Comparison of ENCODE assay signal across 10 mouse cellular contexts in the genomic region with DNA sequence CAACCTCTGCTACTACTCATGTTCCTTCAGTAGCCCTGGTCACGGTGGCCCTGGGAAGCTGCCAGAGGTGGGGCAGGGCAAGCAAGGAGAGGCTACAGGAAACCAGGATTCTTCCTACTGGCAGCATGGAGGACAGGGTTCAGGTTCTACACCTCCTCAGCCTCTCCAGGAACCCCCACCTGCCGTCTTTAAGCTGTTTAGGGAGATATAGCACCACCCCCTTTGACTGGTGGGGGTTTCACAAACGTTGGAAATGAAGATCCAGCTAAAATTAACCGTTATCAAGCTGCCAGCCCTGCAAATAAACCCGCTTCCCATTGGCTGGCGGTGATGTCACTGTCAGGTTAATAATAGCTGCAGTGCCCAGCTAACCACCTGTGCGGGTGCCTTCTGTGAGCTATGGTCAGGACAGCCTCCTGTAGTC. TPM values are rescaled to one million over a fixed set of nuclear protein-coding genes. Genes with fewer than 3 reads are reported as not detected.
DNase-seq lines count a peak whose midpoint lies in the region; ATAC-seq lines count a peak whose summit lies in the region.
"Had no signal": no experiment of that assay in that cellular context is flagged by ENCODE, and none has a peak within 500 bp of the region (broad histone marks: within the 10 kb centered on the region; RNA-seq: fewer than 3 reads in every experiment).

No protein-coding gene starts in this region.

- ATAC-seq in heart, embryonic 14.5 days (ENCODE audit: insufficient number of reproducible peaks, insufficient read depth, low FRiP score, low read depth): peak; percentile 72
- peak; percentile 21; the same call in 1 of the 2 replicates for ATAC-seq in midbrain, embryonic 16.5 days
- no peak for ATAC-seq in liver, embryonic 12.5 days

- peaks cover 44 to 45% of the 10 kb centered on the region in 2 experiments for H3K4me1 ChIP-seq in heart, embryonic 14.5 days (ENCODE audit: control insufficient read depth in 2 of 2, insufficient read depth in 2 of 2, low read length in 2 of 2)
- H3K4me1 ChIP-seq in midbrain, embryonic 16.5 days (ENCODE audit: control insufficient read depth, insufficient read depth, low read length): peaks cover 47% of the 10 kb centered on the region
- no peaks in the 10 kb centered on the region for H3K4me1 ChIP-seq in liver, embryonic 12.5 days

- H3K36me3 ChIP-seq in heart, embryonic 14.5 days (ENCODE audit: control insufficient read depth, insufficient read depth, low read length): no peaks in the 10 kb centered on the region; the same call in 1 of the 2 replicates
- no peaks in the 10 kb centered on the region for H3K36me3 ChIP-seq in midbrain, embryonic 16.5 days (ENCODE audit: control insufficient read depth, insufficient read depth, low read length)
- H3K36me3 ChIP-seq in liver, embryonic 12.5 days: no peaks in the 10 kb centered on the region
- H3K36me3 ChIP-seq: limb, embryonic 13.5 days had no signal

- peaks cover 13% of the 10 kb centered on the region for H3K27me3 ChIP-seq in heart, embryonic 14.5 days (ENCODE audit: control insufficient read depth, insufficient read depth, low read length)
- no peaks in the 10 kb centered on the region for H3K27me3 ChIP-seq in midbrain, embryonic 16.5 days (ENCODE audit: control insufficient read depth, insufficient read depth, low read depth, low read length)
- peaks cover 54% of the 10 kb centered on the region for H3K27me3 ChIP-seq in liver, embryonic 12.5 days (replicated peaks)

- peak; percentile 93 for DNase-seq in cerebellum, adult 11-12 months
- peak; percentile 90 to 92 for DNase-seq in cerebellum, postnatal 25 days
- no peak for DNase-seq in testis, postnatal 10 days (ENCODE audit: low spot score)
- no peak for DNase-seq in ovary, adult 18-20 months (ENCODE audit: low spot score)

- peak overlapping the region; percentile 86 to 96 for H3K27ac ChIP-seq in heart, embryonic 14.5 days (replicated peaks in 1 of 2; ENCODE audit: control insufficient read depth in 1 of 2, insufficient read depth in 1 of 2, low read depth in 2 of 2, low read length in 2 of 2)
- peak overlapping the region; percentile 84 for H3K27ac ChIP-seq in midbrain, embryonic 16.5 days (ENCODE audit: low read length)
- no peak overlapping the region for H3K27ac ChIP-seq in liver, embryonic 12.5 days
- H3K27ac ChIP-seq: limb, embryonic 13.5 days had no signal

- peak overlapping the region; percentile 61 for H3K4me2 ChIP-seq in heart, embryonic 14.5 days (ENCODE audit: low read length)
- peak overlapping the region; percentile 36 for H3K4me2 ChIP-seq in midbrain, embryonic 16.5 days (ENCODE audit: low read length)
- no peak overlapping the region for H3K4me2 ChIP-seq in liver, embryonic 12.5 days
- H3K4me2 ChIP-seq: limb, embryonic 13.5 days had no signal

- H3K4me3 ChIP-seq in heart, embryonic 14.5 days (ENCODE audit: control insufficient read depth in 1 of 2, insufficient read depth in 1 of 2, low read depth in 1 of 2, low read length in 2 of 2): no peak overlapping the region
- no peak overlapping the region for H3K4me3 ChIP-seq in midbrain, embryonic 16.5 days (ENCODE audit: low read depth, low read length)
- H3K4me3 ChIP-seq in liver, embryonic 12.5 days: no peak overlapping the region
- H3K4me3 ChIP-seq: erythroblast, embryonic 14.5 days; limb, embryonic 13.5 days had no signal

- 22% methylated on average over 7 of the region's 7 CpGs for WGBS in heart, embryonic 14.5 days
- WGBS in midbrain, embryonic 16.5 days: 50% methylated on average over 7 of the region's 7 CpGs
- 47% methylated on average over 7 of the region's 7 CpGs for WGBS in liver, embryonic 12.5 days (ENCODE audit: insufficient replicate concordance)

- H3K9ac ChIP-seq in heart, embryonic 14.5 days (ENCODE audit: low read length): peak overlapping the region; percentile 64
- no peak overlapping the region for H3K9ac ChIP-seq in midbrain, embryonic 16.5 days (ENCODE audit: low read depth, low read length)
- no peak overlapping the region for H3K9ac ChIP-seq in liver, embryonic 12.5 days
- H3K9ac ChIP-seq: limb, embryonic 13.5 days had no signal

- H3K9me3 ChIP-seq in heart, embryonic 14.5 days (ENCODE audit: control insufficient read depth, low read length): no peaks in the 10 kb centered on the region
- no peaks in the 10 kb centered on the region for H3K9me3 ChIP-seq in midbrain, embryonic 16.5 days (replicated peaks; ENCODE audit: control insufficient read depth, low read length, poor library complexity, severe bottlenecking)
- no peaks in the 10 kb centered on the region for H3K9me3 ChIP-seq in liver, embryonic 12.5 days (replicated peaks)

RNA-seq across cellular contexts. Expression of a gene that starts 2.3 kb away (rescaled TPM):
- 22.6 and 24.7 TPM in 2 replicates for polyA plus RNA-seq in heart, embryonic 14.5 days (2014; fragmentation: Nextera tagmentation; extraction: Ambion mirVana)
- 10.0 and 11.0 TPM in 2 replicates for polyA plus RNA-seq in midbrain, embryonic 16.5 days (2015; fragmentation: Nextera tagmentation; extraction: Ambion mirVana)
- not detected in 2 replicates for polyA plus RNA-seq in liver, embryonic 12.5 days (2016; fragmentation: Nextera tagmentation; extraction: Ambion mirVana)
- polyA plus RNA-seq: erythroblast, embryonic 14.5 days; limb, embryonic 13.5 days had no signal

RNA-seq across cellular contexts. Expression of a gene that starts 24.0 kb away (rescaled TPM):
- 0.11 TPM in 1 of 2 replicates, not detected in the other for polyA plus RNA-seq in heart, embryonic 14.5 days (2014; fragmentation: Nextera tagmentation; extraction: Ambion mirVana)
- polyA plus RNA-seq in midbrain, embryonic 16.5 days (2015; fragmentation: Nextera tagmentation; extraction: Ambion mirVana): 50.2 and 50.8 TPM in 2 replicates
- 0.08 and 0.26 TPM in 2 replicates for polyA plus RNA-seq in liver, embryonic 12.5 days (2016; fragmentation: Nextera tagmentation; extraction: Ambion mirVana)

RNA-seq across cellular contexts. Expression of a gene that starts 27.9 kb away (rescaled TPM):
- 181 and 193 TPM in 2 replicates for polyA plus RNA-seq in heart, embryonic 14.5 days (2014; fragmentation: Nextera tagmentation; extraction: Ambion mirVana)
- 407 and 408 TPM in 2 replicates for polyA plus RNA-seq in midbrain, embryonic 16.5 days (2015; fragmentation: Nextera tagmentation; extraction: Ambion mirVana)
- polyA plus RNA-seq in liver, embryonic 12.5 days (2016; fragmentation: Nextera tagmentation; extraction: Ambion mirVana): 114 and 115 TPM in 2 replicates

RNA-seq across cellular contexts. Expression of a gene that starts 43.5 kb away (rescaled TPM):
- polyA plus RNA-seq in heart, embryonic 14.5 days (2014; fragmentation: Nextera tagmentation; extraction: Ambion mirVana): not detected in 2 replicates
- polyA plus RNA-seq in midbrain, embryonic 16.5 days (2015; fragmentation: Nextera tagmentation; extraction: Ambion mirVana): not detected in 2 replicates
- 0.04 TPM in 1 of 2 replicates, not detected in the other for polyA plus RNA-seq in liver, embryonic 12.5 days (2016; fragmentation: Nextera tagmentation; extraction: Ambion mirVana)
- polyA plus RNA-seq: erythroblast, embryonic 14.5 days; limb, embryonic 13.5 days; neural tube, embryonic 11.5 days had no signal

RNA-seq across cellular contexts. Expression of a gene that starts 53.9 kb away (rescaled TPM):
- polyA plus RNA-seq in heart, embryonic 14.5 days (2014; fragmentation: Nextera tagmentation; extraction: Ambion mirVana): 0.08 and 0.09 TPM in 2 replicates
- polyA plus RNA-seq in midbrain, embryonic 16.5 days (2015; fragmentation: Nextera tagmentation; extraction: Ambion mirVana): 0.07 and 0.20 TPM in 2 replicates
- polyA plus RNA-seq in liver, embryonic 12.5 days (2016; fragmentation: Nextera tagmentation; extraction: Ambion mirVana): 0.07 and 0.29 TPM in 2 replicates

Comparison
In these comparisons a context has a peak if more than half of its experiments do, and no peak if none do; other contexts are left out.
1. DNase-seq: peak in cerebellum, adult 11-12 months (single experiment) and cerebellum, postnatal 25 days (2 of 2); none in testis, postnatal 10 days (single experiment) and ovary, adult 18-20 months (single experiment).
2. RNA of a gene that starts 2.3 kb away (polyA plus RNA-seq): 22.6 to 24.7 TPM in heart, embryonic 14.5 days and 10.0 to 11.0 TPM in midbrain, embryonic 16.5 days; not detected in liver, embryonic 12.5 days; every median in the first group is over 10 times any median in the second.
3. RNA of a gene that starts 24.0 kb away (polyA plus RNA-seq): 50.2 to 50.8 TPM in midbrain, embryonic 16.5 days; 0.11 TPM in heart, embryonic 14.5 days and 0.08 to 0.26 TPM in liver, embryonic 12.5 days; every median in the first group is over 10 times any median in the second.